Mouse (Mus musculus) MEL (cell line): ENCODE data around the gene Ndufaf2. TPM values are rescaled to one million over a fixed set of nuclear protein-coding genes. Genes with fewer than 3 reads are reported as not detected.

Source experiments
- DNase-seq: peaks from one replicate; pipeline ENCODE4 v3.0.0; 2011; ENCODE audit warnings: low read depth, low spot score
- H3K27ac ChIP-seq: 2 replicates; pipeline ENCODE4 v1.5.1; 2012; ENCODE audit warnings: low read depth, mild to moderate bottlenecking, control low read depth, low read length, moderate library complexity; ENCODE audit not compliant: control insufficient read depth
- H3K27me3 ChIP-seq, 2 experiments: fragments of 150-350 bp in 1 of 2; sonication (generic) in 1 of 2; 2 replicates each; pipeline ENCODE4 v1.6.1; 2012; ENCODE audit warnings: low read length in 2 of 2, mild to moderate bottlenecking in 2 of 2, improper control_type of control experiment in 1 of 2, moderate library complexity in 1 of 2; ENCODE audit not compliant: insufficient read depth in 2 of 2, control insufficient read depth in 1 of 2
- H3K36me3 ChIP-seq, 2 experiments: 2 replicates each; pipeline ENCODE4 v1.6.1; 2012 to 2014; ENCODE audit warnings: low read length in 2 of 2, improper control_type of control experiment in 1 of 2, inconsistent platforms in 1 of 2, mild to moderate bottlenecking in 1 of 2; ENCODE audit not compliant: insufficient read depth in 2 of 2, control insufficient read depth in 1 of 2
- H3K4me1 ChIP-seq, 2 experiments: fragments of 150-350 bp in 1 of 2; sonication (generic) in 1 of 2; 2 replicates each; pipeline ENCODE4 v1.6.1; 2012; ENCODE audit warnings: low read length in 2 of 2, improper control_type of control experiment in 1 of 2, mild to moderate bottlenecking in 1 of 2; ENCODE audit not compliant: insufficient read depth in 2 of 2, control insufficient read depth in 1 of 2
- H3K4me3 ChIP-seq, 2 experiments: fragments of 150-350 bp in 1 of 2; sonication (generic) in 1 of 2; 2 replicates each; pipeline ENCODE4 v1.5.1; 2012; ENCODE audit warnings: low read depth in 2 of 2, low read length in 2 of 2, mild to moderate bottlenecking in 2 of 2, moderate library complexity in 2 of 2, control low read depth in 1 of 2, improper control_type of control experiment in 1 of 2; ENCODE audit not compliant: control insufficient read depth in 1 of 2, insufficient read depth in 1 of 2
- H3K79me2 ChIP-seq: 2 replicates; pipeline ENCODE4 v1.6.1; 2012; ENCODE audit warnings: mild to moderate bottlenecking, low read length, moderate library complexity; ENCODE audit not compliant: control insufficient read depth, poor library complexity, insufficient read depth
- H3K9ac ChIP-seq: 2 replicates; pipeline ENCODE4 v1.6.1; 2012; ENCODE audit warnings: low read depth, mild to moderate bottlenecking, control low read depth, low read length, moderate library complexity; ENCODE audit not compliant: control insufficient read depth, poor library complexity, severe bottlenecking
- H3K9me3 ChIP-seq: fragments of 150-350 bp; sonication (generic); replicated peaks from 2 replicates; pipeline ENCODE4 v1.6.1; 2012; ENCODE audit warnings: mild to moderate bottlenecking, low read length, improper control_type of control experiment, moderate library complexity; ENCODE audit not compliant: insufficient read depth
- BHLHE40 ChIP-seq: IDR thresholded peaks from 2 replicates; pipeline ENCODE4 v1.6.1; 2012; ENCODE audit warnings: low read depth, mild to moderate bottlenecking, inconsistent platforms, low read length, improper control_type of control experiment, borderline replicate concordance
- CTCF ChIP-seq, 3 experiments: IDR thresholded peaks in 2 of 3; conservative IDR thresholded peaks in 1 of 3; 2 replicates each; pipeline ENCODE4 v1.5.1; 2011 to 2012; ENCODE audit warnings: low read length in 3 of 3, low read depth in 2 of 3, mild to moderate bottlenecking in 2 of 3, improper control_type of control experiment in 1 of 3, inconsistent platforms in 1 of 3, mixed read lengths in 1 of 3, moderate library complexity in 1 of 3; ENCODE audit not compliant: control insufficient read depth in 1 of 3, insufficient read depth in 1 of 3, poor library complexity in 1 of 3, severe bottlenecking in 1 of 3
- E2F4 ChIP-seq: IDR thresholded peaks from 2 replicates; pipeline ENCODE4 v1.6.1; 2011; ENCODE audit warnings: low read depth, low read length, improper control_type of control experiment, borderline replicate concordance
- ELF1 ChIP-seq: IDR thresholded peaks from 2 replicates; pipeline ENCODE4 v1.6.1; 2014; ENCODE audit warnings: low read depth, mild to moderate bottlenecking, inconsistent platforms, low read length, improper control_type of control experiment, moderate library complexity
- EP300 ChIP-seq, 2 experiments: IDR thresholded peaks; 2 replicates each; pipeline ENCODE4 v1.6.1; 2011; ENCODE audit warnings: improper control_type of control experiment in 2 of 2, low read length in 2 of 2, low read depth in 1 of 2, mild to moderate bottlenecking in 1 of 2
- ETS1 ChIP-seq: IDR thresholded peaks from 2 replicates; pipeline ENCODE4 v1.6.1; 2012; ENCODE audit warnings: low read depth, mild to moderate bottlenecking, inconsistent platforms, low read length, improper control_type of control experiment, moderate library complexity
- GABPA ChIP-seq: IDR thresholded peaks from 2 replicates; pipeline ENCODE4 v1.6.1; 2012; ENCODE audit warnings: low read depth, mild to moderate bottlenecking, inconsistent platforms, low read length, improper control_type of control experiment, moderate library complexity
- GATA1 ChIP-seq: IDR thresholded peaks from 2 replicates; pipeline ENCODE4 v1.6.1; 2011; ENCODE audit warnings: low read depth, low read length, improper control_type of control experiment
- HCFC1 ChIP-seq: IDR thresholded peaks from 2 replicates; pipeline ENCODE4 v1.6.1; 2012; ENCODE audit warnings: low read depth, mild to moderate bottlenecking, inconsistent platforms, low read length, improper control_type of control experiment, moderate library complexity
- KAT2A ChIP-seq: conservative IDR thresholded peaks from 2 replicates; pipeline ENCODE4 v1.6.1; 2012; ENCODE audit warnings: low read depth, low read length, improper control_type of control experiment, inconsistent platforms
- MAFK ChIP-seq: IDR thresholded peaks from 2 replicates; pipeline ENCODE4 v1.6.1; 2011; ENCODE audit warnings: low read depth, mild to moderate bottlenecking, low read length, improper control_type of control experiment, borderline replicate concordance
- MAX ChIP-seq: IDR thresholded peaks from 2 replicates; pipeline ENCODE4 v1.6.1; 2011; ENCODE audit warnings: low read length, improper control_type of control experiment
- MEF2A ChIP-seq: IDR thresholded peaks from 2 replicates; pipeline ENCODE4 v1.6.1; 2014; ENCODE audit warnings: low read depth, mild to moderate bottlenecking, inconsistent platforms, low read length, improper control_type of control experiment; ENCODE audit not compliant: poor library complexity, insufficient replicate concordance, severe bottlenecking; ENCODE audit errors: extremely low read depth
- MXI1 ChIP-seq: IDR thresholded peaks from 2 replicates; pipeline ENCODE4 v1.6.1; 2011; ENCODE audit warnings: mild to moderate bottlenecking, low read depth, low read length, improper control_type of control experiment
- MYC ChIP-seq: IDR thresholded peaks from 2 replicates; pipeline ENCODE4 v1.6.1; 2011; ENCODE audit warnings: low read depth, mild to moderate bottlenecking, low read length, improper control_type of control experiment, moderate library complexity
- NRF1 ChIP-seq: IDR thresholded peaks from 2 replicates; pipeline ENCODE4 v1.6.1; 2014; ENCODE audit warnings: low read depth, mild to moderate bottlenecking, inconsistent platforms, low read length, improper control_type of control experiment, moderate library complexity; ENCODE audit not compliant: poor library complexity, insufficient read depth, severe bottlenecking
- POLR2A ChIP-seq, 2 experiments: IDR thresholded peaks; 2 replicates each; pipeline ENCODE4 v1.6.1; 2011 to 2012; ENCODE audit warnings: low read length in 2 of 2, mild to moderate bottlenecking in 2 of 2, control low read depth in 1 of 2, improper control_type of control experiment in 1 of 2, low read depth in 1 of 2, moderate library complexity in 1 of 2; ENCODE audit not compliant: control insufficient read depth in 1 of 2, insufficient read depth in 1 of 2, poor library complexity in 1 of 2
- POLR2AphosphoS5 ChIP-seq: IDR thresholded peaks from 2 replicates; pipeline ENCODE4 v1.6.1; 2012; ENCODE audit warnings: low read depth, borderline replicate concordance, mild to moderate bottlenecking, inconsistent platforms, low read length, moderate library complexity, mixed read lengths
- RCOR1 ChIP-seq: IDR thresholded peaks from 2 replicates; pipeline ENCODE4 v1.6.1; 2012; ENCODE audit warnings: low read depth, mild to moderate bottlenecking, inconsistent platforms, low read length, improper control_type of control experiment
- SIN3A ChIP-seq: IDR thresholded peaks from 2 replicates; pipeline ENCODE4 v1.6.1; 2012; ENCODE audit warnings: low read length, improper control_type of control experiment, inconsistent platforms
- SMC3 ChIP-seq: IDR thresholded peaks from 2 replicates; pipeline ENCODE4 v1.6.1; 2011; ENCODE audit warnings: low read depth, low read length, improper control_type of control experiment
- TCF12 ChIP-seq: IDR thresholded peaks from 2 replicates; pipeline ENCODE4 v1.6.1; 2014; ENCODE audit warnings: low read depth, mild to moderate bottlenecking, inconsistent platforms, low read length, improper control_type of control experiment, moderate library complexity
- UBTF ChIP-seq: IDR thresholded peaks from 2 replicates; pipeline ENCODE4 v1.6.1; 2012; ENCODE audit warnings: low read depth, mild to moderate bottlenecking, inconsistent platforms, low read length, improper control_type of control experiment, moderate library complexity, borderline replicate concordance; ENCODE audit not compliant: insufficient read depth
- USF1 ChIP-seq: IDR thresholded peaks from 2 replicates; pipeline ENCODE4 v1.6.1; 2014; ENCODE audit warnings: low read depth, mild to moderate bottlenecking, inconsistent platforms, low read length, improper control_type of control experiment, moderate library complexity
- USF2 ChIP-seq, 2 experiments: IDR thresholded peaks; 2 replicates each; pipeline ENCODE4 v1.6.1; 2011 to 2012; ENCODE audit warnings: improper control_type of control experiment in 2 of 2, low read length in 2 of 2, borderline replicate concordance in 1 of 2, inconsistent platforms in 1 of 2, low read depth in 1 of 2, mild to moderate bottlenecking in 1 of 2; ENCODE audit not compliant: insufficient read depth in 1 of 2
- ZC3H11A ChIP-seq: IDR thresholded peaks from 2 replicates; pipeline ENCODE4 v1.6.1; 2012; ENCODE audit warnings: low read depth, mild to moderate bottlenecking, inconsistent platforms, low read length, improper control_type of control experiment
- ZMIZ1 ChIP-seq: IDR thresholded peaks from 2 replicates; pipeline ENCODE4 v1.6.1; 2012; ENCODE audit warnings: low read depth, mild to moderate bottlenecking, inconsistent platforms, low read length, improper control_type of control experiment, moderate library complexity
- ZNF384 ChIP-seq: IDR thresholded peaks from 2 replicates; pipeline ENCODE4 v1.6.1; 2012; ENCODE audit warnings: low read depth, mild to moderate bottlenecking, inconsistent platforms, low read length, improper control_type of control experiment
- polyA plus RNA-seq, 2 experiments: library from polyadenylated mRNA; stranded (reverse) in 1 of 2; unstranded in 1 of 2; fragments of >175 nt in 1 of 2; fragments of >200 nt in 1 of 2; gene quantifications; 2 replicates each; pipeline versions ENCODE4 v1.2.1 to v1.2.4; 2012; ENCODE audit warnings: low replicate concordance in 2 of 2, low read depth in 1 of 2; ENCODE audit not compliant: insufficient read length in 2 of 2, insufficient read depth in 1 of 2, missing spikeins in 1 of 2
- total RNA-seq: library from RNA; depleted of rRNA; stranded (reverse); fragments of 300-350 nt; gene quantifications from 2 replicates; pipeline ENCODE4 v1.2.3, GENCODE M21; 2012

Ndufaf2 gene
- total and polyA plus RNA-seq, 3 experiments: 50.9 to 76.0 TPM; not detected in 1

GRCm38 (mm10) chr13:108007861-108008260 lies 150.6 kb downstream of the Ndufaf2 start:
- H3K36me3 ChIP-seq: no peaks in the 10 kb centered on the region
- H3K9me3 ChIP-seq: no peaks in the 10 kb centered on the region
- H3K79me2 ChIP-seq: no peaks in the 10 kb centered on the region
- TF ChIP-seq MAX: no peak
- TF ChIP-seq ZNF384: peak; percentile 48; the same call in 1 of the 2 replicates
- no peak for TF ChIP-seq GABPA
- TF ChIP-seq ELF1: no peak
- TF ChIP-seq SIN3A: no peak
- TF ChIP-seq, all 39 proteins: peak for 1
- Histone ChIP-seq H3K4me3 (no peak overlapping the region), H3K4me1 (no peaks in the 10 kb centered on the region), H3K27me3 (no peaks in the 10 kb centered on the region), H3K27ac (no peak overlapping the region), H3K9ac (no peak overlapping the region)
- DNase-seq: no peak

GRCm38 (mm10) chr13:107996301-107996700 lies 162.1 kb downstream of the Ndufaf2 start:
- Histone ChIP-seq H3K27ac (no peak overlapping the region), H3K79me2 (no peaks in the 10 kb centered on the region)

GRCm38 (mm10) chr13:107995211-107995610 lies 163.2 kb downstream of the Ndufaf2 start:
- H3K79me2 ChIP-seq: no peaks in the 10 kb centered on the region
- no peaks in the 10 kb centered on the region; a peak in 2 of 4 replicates for H3K27me3 ChIP-seq
- no peak overlapping the region for H3K4me3 ChIP-seq
- no peaks in the 10 kb centered on the region for H3K36me3 ChIP-seq
- H3K9ac ChIP-seq: no peak overlapping the region
- H3K9me3 ChIP-seq: no peaks in the 10 kb centered on the region
- no peak for DNase-seq
- H3K27ac ChIP-seq: no peak overlapping the region
- H3K4me1 ChIP-seq: no peaks in the 10 kb centered on the region
- TF ChIP-seq HCFC1 (no peak), TCF12 (no peak), ZNF384 (no peak), CTCF (IDR thresholded peaks at IDR 0.05 in 2 of 3, conservative IDR thresholded peaks at IDR 0.05 in 1 of 3; ENCODE audit: control insufficient read depth in 1 of 3, insufficient read depth in 1 of 3, low read depth in 2 of 3, low read length in 3 of 3, poor library complexity in 1 of 3, severe bottlenecking in 1 of 3) (no peak), ZC3H11A (no peak), EP300 (IDR thresholded peaks at IDR 0.05; ENCODE audit: low read depth in 1 of 2, low read length in 2 of 2) (no peak), KAT2A (no peak), SMC3 (no peak), USF2 (IDR thresholded peaks at IDR 0.05; ENCODE audit: borderline replicate concordance in 1 of 2, insufficient read depth in 1 of 2, low read depth in 1 of 2, low read length in 2 of 2) (no peak), MEF2A (no peak), GATA1 (no peak), NRF1 (no peak), POLR2AphosphoS5 (no peak), BHLHE40 (no peak), MXI1 (no peak), MAFK (no peak), POLR2A (IDR thresholded peaks at IDR 0.05; ENCODE audit: control insufficient read depth in 1 of 2, insufficient read depth in 1 of 2, low read depth in 1 of 2, low read length in 2 of 2, poor library complexity in 1 of 2) (no peak)

More at GRCm38 (mm10) chr13:107996301-107996700, 162.1 kb downstream of the Ndufaf2 start:
- no peaks in the 10 kb centered on the region; a peak in 2 of 4 replicates for H3K27me3 ChIP-seq
- no peak overlapping the region for H3K9ac ChIP-seq
- TF ChIP-seq SMC3: no peak
- TF ChIP-seq USF1: no peak
- no peak for TF ChIP-seq E2F4
- TF ChIP-seq MAFK: no peak
- no peak for TF ChIP-seq ZMIZ1
- no peak for TF ChIP-seq RCOR1
- TF ChIP-seq ZC3H11A: no peak
- TF ChIP-seq MYC: no peak
- TF ChIP-seq EP300 (IDR thresholded peaks at IDR 0.05; ENCODE audit: low read depth in 1 of 2, low read length in 2 of 2): no peak
- TF ChIP-seq MEF2A: no peak
- no peak for TF ChIP-seq ETS1
- TF ChIP-seq HCFC1: no peak
- TF ChIP-seq KAT2A: no peak
- no peak for TF ChIP-seq UBTF
- no peak for DNase-seq
- H3K4me1 ChIP-seq: no peaks in the 10 kb centered on the region
- no peak overlapping the region for H3K4me3 ChIP-seq
- no peaks in the 10 kb centered on the region for H3K9me3 ChIP-seq
- H3K36me3 ChIP-seq: no peaks in the 10 kb centered on the region
